Mouse (Mus musculus): ENCODE data around the gene Grik2.

The Grik2 gene

GRCm38 (mm10) chr10:49788381-49788906 lies at the start of gene Grik2:
Gene Grik2 (minus strand): TSS chr10:49788766.
- DNase-seq (ENCODE audit: low read depth, low spot score) = no peak

GRCm38 (mm10) chr10:49834392-49834791 lies 45.8 kb upstream of the Grik2 start:
- no peak for DNase-seq (ENCODE audit: low read depth, low spot score)

GRCm38 (mm10) chr10:49807276-49807675 lies 18.7 kb upstream of the Grik2 start:
- no peak for DNase-seq (ENCODE audit: low read depth, low spot score)

- no peak for DNase-seq (ENCODE audit: low read depth, low spot score)
Measured at GRCm38 (mm10) chr10:49801001-49801400, 12.4 kb upstream of the Grik2 start.

GRCm38 (mm10) chr10:49794129-49794528 lies 5.6 kb upstream of the Grik2 start:
- DNase-seq (ENCODE audit: low read depth, low spot score) = no peak

- DNase-seq (ENCODE audit: low read depth, low spot score) = no peak
Measured at GRCm38 (mm10) chr10:49790326-49790725, 1.8 kb upstream of the Grik2 start.

GRCm38 (mm10) chr10:49789711-49790110 lies 1.1 kb upstream of the Grik2 start:
- no peak for DNase-seq (ENCODE audit: low read depth, low spot score)

GRCm38 (mm10) chr10:49788914-49789313 lies 348 bp upstream of the Grik2 start:
- no peak for DNase-seq (ENCODE audit: low read depth, low spot score)

GRCm38 (mm10) chr10:49786630-49787029 lies 1.9 kb downstream of the Grik2 start:
- DNase-seq (ENCODE audit: low read depth, low spot score) = no peak

GRCm38 (mm10) chr10:49785477-49785876 lies 3.1 kb downstream of the Grik2 start:
- no peak for DNase-seq (ENCODE audit: low read depth, low spot score)

GRCm38 (mm10) chr10:49784831-49785230 lies 3.7 kb downstream of the Grik2 start:
- DNase-seq (ENCODE audit: low read depth, low spot score) = no peak

- no peak for DNase-seq (ENCODE audit: low read depth, low spot score)
Measured at GRCm38 (mm10) chr10:49782741-49783691, 5.5 kb downstream of the Grik2 start.

GRCm38 (mm10) chr10:49782061-49782460 lies 6.5 kb downstream of the Grik2 start:
- no peak for DNase-seq (ENCODE audit: low read depth, low spot score)

- no peak for DNase-seq (ENCODE audit: low read depth, low spot score)
Measured at GRCm38 (mm10) chr10:49780430-49780829, 8.1 kb downstream of the Grik2 start.

GRCm38 (mm10) chr10:49768897-49769296 lies 19.7 kb downstream of the Grik2 start:
- no peak for DNase-seq (ENCODE audit: low read depth, low spot score)

- no peak for DNase-seq (ENCODE audit: low read depth, low spot score)
Measured at GRCm38 (mm10) chr10:49767556-49767955, 21.0 kb downstream of the Grik2 start.

- DNase-seq (ENCODE audit: low read depth, low spot score) = no peak
Measured at GRCm38 (mm10) chr10:49762607-49763006, 26.0 kb downstream of the Grik2 start.

- no peak for DNase-seq (ENCODE audit: low read depth, low spot score)
Measured at GRCm38 (mm10) chr10:49751769-49752168, 36.8 kb downstream of the Grik2 start.

- no peak for DNase-seq (ENCODE audit: low read depth, low spot score)
Measured at GRCm38 (mm10) chr10:49731841-49732240, 56.7 kb downstream of the Grik2 start.

GRCm38 (mm10) chr10:49723706-49724105 lies 64.9 kb downstream of the Grik2 start:
- no peak for DNase-seq (ENCODE audit: low read depth, low spot score)

- no peak for DNase-seq (ENCODE audit: low read depth, low spot score)
Measured at GRCm38 (mm10) chr10:49716856-49717255, 71.7 kb downstream of the Grik2 start.

GRCm38 (mm10) chr10:49709748-49710147 lies 78.8 kb downstream of the Grik2 start:
- DNase-seq (ENCODE audit: low read depth, low spot score) = no peak

- no peak for DNase-seq (ENCODE audit: low read depth, low spot score)
Measured at GRCm38 (mm10) chr10:49704446-49704845, 84.1 kb downstream of the Grik2 start.

Data from skeletal muscle tissue, adult 2 months (tissue).